Mouse (Mus musculus) MEL (cell line): Measurements from ENCODE around the gene Tnrc6c. TPM values are rescaled to one million over a fixed set of nuclear protein-coding genes. Genes with fewer than 3 reads are reported as not detected.

Experiments
- DNase-seq: peaks from one replicate; pipeline ENCODE4 v3.0.0; 2011; ENCODE audit warnings: low read depth, low spot score
- H3K27ac ChIP-seq: 2 replicates; pipeline ENCODE4 v1.5.1; 2012; ENCODE audit warnings: low read depth, mild to moderate bottlenecking, control low read depth, low read length, moderate library complexity; ENCODE audit not compliant: control insufficient read depth
- H3K27me3 ChIP-seq, 2 experiments: fragments of 150-350 bp in 1 of 2; sonication (generic) in 1 of 2; 2 replicates each; pipeline ENCODE4 v1.6.1; 2012; ENCODE audit warnings: low read length in 2 of 2, mild to moderate bottlenecking in 2 of 2, improper control_type of control experiment in 1 of 2, moderate library complexity in 1 of 2; ENCODE audit not compliant: insufficient read depth in 2 of 2, control insufficient read depth in 1 of 2
- H3K36me3 ChIP-seq, 2 experiments: 2 replicates each; pipeline ENCODE4 v1.6.1; 2012 to 2014; ENCODE audit warnings: low read length in 2 of 2, improper control_type of control experiment in 1 of 2, inconsistent platforms in 1 of 2, mild to moderate bottlenecking in 1 of 2; ENCODE audit not compliant: insufficient read depth in 2 of 2, control insufficient read depth in 1 of 2
- H3K4me1 ChIP-seq, 2 experiments: fragments of 150-350 bp in 1 of 2; sonication (generic) in 1 of 2; 2 replicates each; pipeline ENCODE4 v1.6.1; 2012; ENCODE audit warnings: low read length in 2 of 2, improper control_type of control experiment in 1 of 2, mild to moderate bottlenecking in 1 of 2; ENCODE audit not compliant: insufficient read depth in 2 of 2, control insufficient read depth in 1 of 2
- H3K4me3 ChIP-seq, 2 experiments: fragments of 150-350 bp in 1 of 2; sonication (generic) in 1 of 2; 2 replicates each; pipeline ENCODE4 v1.5.1; 2012; ENCODE audit warnings: low read depth in 2 of 2, low read length in 2 of 2, mild to moderate bottlenecking in 2 of 2, moderate library complexity in 2 of 2, control low read depth in 1 of 2, improper control_type of control experiment in 1 of 2; ENCODE audit not compliant: control insufficient read depth in 1 of 2, insufficient read depth in 1 of 2
- H3K79me2 ChIP-seq: 2 replicates; pipeline ENCODE4 v1.6.1; 2012; ENCODE audit warnings: mild to moderate bottlenecking, low read length, moderate library complexity; ENCODE audit not compliant: control insufficient read depth, poor library complexity, insufficient read depth
- H3K9ac ChIP-seq: 2 replicates; pipeline ENCODE4 v1.6.1; 2012; ENCODE audit warnings: low read depth, mild to moderate bottlenecking, control low read depth, low read length, moderate library complexity; ENCODE audit not compliant: control insufficient read depth, poor library complexity, severe bottlenecking
- H3K9me3 ChIP-seq: fragments of 150-350 bp; sonication (generic); replicated peaks from 2 replicates; pipeline ENCODE4 v1.6.1; 2012; ENCODE audit warnings: mild to moderate bottlenecking, low read length, improper control_type of control experiment, moderate library complexity; ENCODE audit not compliant: insufficient read depth
- BHLHE40 ChIP-seq: IDR thresholded peaks from 2 replicates; pipeline ENCODE4 v1.6.1; 2012; ENCODE audit warnings: low read depth, mild to moderate bottlenecking, inconsistent platforms, low read length, improper control_type of control experiment, borderline replicate concordance
- CTCF ChIP-seq, 3 experiments: IDR thresholded peaks in 2 of 3; conservative IDR thresholded peaks in 1 of 3; 2 replicates each; pipeline ENCODE4 v1.5.1; 2011 to 2012; ENCODE audit warnings: low read length in 3 of 3, low read depth in 2 of 3, mild to moderate bottlenecking in 2 of 3, improper control_type of control experiment in 1 of 3, inconsistent platforms in 1 of 3, mixed read lengths in 1 of 3, moderate library complexity in 1 of 3; ENCODE audit not compliant: control insufficient read depth in 1 of 3, insufficient read depth in 1 of 3, poor library complexity in 1 of 3, severe bottlenecking in 1 of 3
- ELF1 ChIP-seq: IDR thresholded peaks from 2 replicates; pipeline ENCODE4 v1.6.1; 2014; ENCODE audit warnings: low read depth, mild to moderate bottlenecking, inconsistent platforms, low read length, improper control_type of control experiment, moderate library complexity
- EP300 ChIP-seq, 2 experiments: IDR thresholded peaks; 2 replicates each; pipeline ENCODE4 v1.6.1; 2011; ENCODE audit warnings: improper control_type of control experiment in 2 of 2, low read length in 2 of 2, low read depth in 1 of 2, mild to moderate bottlenecking in 1 of 2
- GABPA ChIP-seq: IDR thresholded peaks from 2 replicates; pipeline ENCODE4 v1.6.1; 2012; ENCODE audit warnings: low read depth, mild to moderate bottlenecking, inconsistent platforms, low read length, improper control_type of control experiment, moderate library complexity
- GATA1 ChIP-seq: IDR thresholded peaks from 2 replicates; pipeline ENCODE4 v1.6.1; 2011; ENCODE audit warnings: low read depth, low read length, improper control_type of control experiment
- HCFC1 ChIP-seq: IDR thresholded peaks from 2 replicates; pipeline ENCODE4 v1.6.1; 2012; ENCODE audit warnings: low read depth, mild to moderate bottlenecking, inconsistent platforms, low read length, improper control_type of control experiment, moderate library complexity
- JUND ChIP-seq: IDR thresholded peaks from 2 replicates; pipeline ENCODE4 v1.6.1; 2011; ENCODE audit warnings: low read depth, mild to moderate bottlenecking, improper control_type of control experiment, low read length
- KAT2A ChIP-seq: conservative IDR thresholded peaks from 2 replicates; pipeline ENCODE4 v1.6.1; 2012; ENCODE audit warnings: low read depth, low read length, improper control_type of control experiment, inconsistent platforms
- MAZ ChIP-seq: IDR thresholded peaks from 2 replicates; pipeline ENCODE4 v1.6.1; 2012; ENCODE audit warnings: low read depth, mild to moderate bottlenecking, inconsistent platforms, low read length, improper control_type of control experiment
- MEF2A ChIP-seq: IDR thresholded peaks from 2 replicates; pipeline ENCODE4 v1.6.1; 2014; ENCODE audit warnings: low read depth, mild to moderate bottlenecking, inconsistent platforms, low read length, improper control_type of control experiment; ENCODE audit not compliant: poor library complexity, insufficient replicate concordance, severe bottlenecking; ENCODE audit errors: extremely low read depth
- MYB ChIP-seq: IDR thresholded peaks from 2 replicates; pipeline ENCODE4 v1.6.1; 2011; ENCODE audit warnings: mild to moderate bottlenecking, low read depth, low read length, improper control_type of control experiment
- MYC ChIP-seq: IDR thresholded peaks from 2 replicates; pipeline ENCODE4 v1.6.1; 2011; ENCODE audit warnings: low read depth, mild to moderate bottlenecking, low read length, improper control_type of control experiment, moderate library complexity
- NELFE ChIP-seq: IDR thresholded peaks from 2 replicates; pipeline ENCODE4 v1.6.1; 2011; ENCODE audit warnings: low read depth, low read length, improper control_type of control experiment
- NRF1 ChIP-seq: IDR thresholded peaks from 2 replicates; pipeline ENCODE4 v1.6.1; 2014; ENCODE audit warnings: low read depth, mild to moderate bottlenecking, inconsistent platforms, low read length, improper control_type of control experiment, moderate library complexity; ENCODE audit not compliant: poor library complexity, insufficient read depth, severe bottlenecking
- POLR2AphosphoS2 ChIP-seq: IDR thresholded peaks from 2 replicates; pipeline ENCODE4 v1.6.1; 2011; ENCODE audit warnings: low read length, improper control_type of control experiment
- POLR2AphosphoS5 ChIP-seq: IDR thresholded peaks from 2 replicates; pipeline ENCODE4 v1.6.1; 2012; ENCODE audit warnings: low read depth, borderline replicate concordance, mild to moderate bottlenecking, inconsistent platforms, low read length, moderate library complexity, mixed read lengths
- RAD21 ChIP-seq: IDR thresholded peaks from 2 replicates; pipeline ENCODE4 v1.6.1; 2011; ENCODE audit warnings: mild to moderate bottlenecking, low read depth, low read length, improper control_type of control experiment
- RCOR1 ChIP-seq: IDR thresholded peaks from 2 replicates; pipeline ENCODE4 v1.6.1; 2012; ENCODE audit warnings: low read depth, mild to moderate bottlenecking, inconsistent platforms, low read length, improper control_type of control experiment
- TAL1 ChIP-seq: IDR thresholded peaks from 2 replicates; pipeline ENCODE4 v1.6.1; 2012; ENCODE audit warnings: mild to moderate bottlenecking, inconsistent platforms, low read length, moderate library complexity, mixed read lengths
- TCF12 ChIP-seq: IDR thresholded peaks from 2 replicates; pipeline ENCODE4 v1.6.1; 2014; ENCODE audit warnings: low read depth, mild to moderate bottlenecking, inconsistent platforms, low read length, improper control_type of control experiment, moderate library complexity
- UBTF ChIP-seq: IDR thresholded peaks from 2 replicates; pipeline ENCODE4 v1.6.1; 2012; ENCODE audit warnings: low read depth, mild to moderate bottlenecking, inconsistent platforms, low read length, improper control_type of control experiment, moderate library complexity, borderline replicate concordance; ENCODE audit not compliant: insufficient read depth
- USF1 ChIP-seq: IDR thresholded peaks from 2 replicates; pipeline ENCODE4 v1.6.1; 2014; ENCODE audit warnings: low read depth, mild to moderate bottlenecking, inconsistent platforms, low read length, improper control_type of control experiment, moderate library complexity
- USF2 ChIP-seq, 2 experiments: IDR thresholded peaks; 2 replicates each; pipeline ENCODE4 v1.6.1; 2011 to 2012; ENCODE audit warnings: improper control_type of control experiment in 2 of 2, low read length in 2 of 2, borderline replicate concordance in 1 of 2, inconsistent platforms in 1 of 2, low read depth in 1 of 2, mild to moderate bottlenecking in 1 of 2; ENCODE audit not compliant: insufficient read depth in 1 of 2
- ZKSCAN1 ChIP-seq: IDR thresholded peaks from 2 replicates; pipeline ENCODE4 v1.6.1; 2012; ENCODE audit warnings: low read depth, mild to moderate bottlenecking, inconsistent platforms, low read length, improper control_type of control experiment, moderate library complexity
- polyA plus RNA-seq, 2 experiments: library from polyadenylated mRNA; stranded (reverse) in 1 of 2; unstranded in 1 of 2; fragments of >175 nt in 1 of 2; fragments of >200 nt in 1 of 2; gene quantifications; 2 replicates each; pipeline versions ENCODE4 v1.2.1 to v1.2.4; 2012; ENCODE audit warnings: low replicate concordance in 2 of 2, low read depth in 1 of 2; ENCODE audit not compliant: insufficient read length in 2 of 2, insufficient read depth in 1 of 2, missing spikeins in 1 of 2
- total RNA-seq: library from RNA; depleted of rRNA; stranded (reverse); fragments of 300-350 nt; gene quantifications from 2 replicates; pipeline ENCODE4 v1.2.3, GENCODE M21; 2012

Tnrc6c gene
- total and polyA plus RNA-seq, 3 experiments: 16.0 to 19.1 TPM; not detected in 1

DNA sequence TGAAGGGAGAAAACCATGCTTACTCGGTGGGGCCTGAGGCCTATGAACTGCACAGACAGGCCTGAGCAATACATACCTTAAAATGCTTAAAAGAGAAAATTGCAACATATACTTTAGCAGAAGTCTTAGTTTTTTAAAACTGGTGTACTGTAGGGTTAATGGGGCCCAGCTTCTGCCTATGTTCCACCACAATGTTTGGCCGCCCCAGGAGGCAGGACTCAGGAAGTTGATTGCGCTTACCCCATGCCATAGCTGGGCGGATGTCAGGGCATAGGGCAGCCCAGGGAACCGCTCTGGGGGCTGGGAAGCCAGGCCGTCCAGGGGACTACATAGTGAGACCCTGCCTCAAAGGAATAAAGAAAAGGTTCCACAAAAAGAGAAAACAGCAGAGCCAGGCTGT, 42.5 kb downstream of the Tnrc6c start:
- peaks cover 6 to 13% of the 10 kb centered on the region in 2 experiments for H3K4me1 ChIP-seq
- TF ChIP-seq BHLHE40 (no peak), GABPA (no peak), ZKSCAN1 (no peak), HCFC1 (no peak), POLR2AphosphoS2 (no peak), RAD21 (no peak), KAT2A (no peak)
- TF ChIP-seq, all 39 proteins: peak for 0
- Histone ChIP-seq H3K4me3 (no peak overlapping the region), H3K27ac (no peak overlapping the region), H3K79me2 (peaks cover 16% of the 10 kb centered on the region), H3K9ac (no peak overlapping the region), H3K27me3 (no peaks in the 10 kb centered on the region), H3K36me3 (peaks cover 2 to 12% of the 10 kb centered on the region in 2 experiments), H3K9me3 (no peaks in the 10 kb centered on the region)
- no peak for DNase-seq

DNA sequence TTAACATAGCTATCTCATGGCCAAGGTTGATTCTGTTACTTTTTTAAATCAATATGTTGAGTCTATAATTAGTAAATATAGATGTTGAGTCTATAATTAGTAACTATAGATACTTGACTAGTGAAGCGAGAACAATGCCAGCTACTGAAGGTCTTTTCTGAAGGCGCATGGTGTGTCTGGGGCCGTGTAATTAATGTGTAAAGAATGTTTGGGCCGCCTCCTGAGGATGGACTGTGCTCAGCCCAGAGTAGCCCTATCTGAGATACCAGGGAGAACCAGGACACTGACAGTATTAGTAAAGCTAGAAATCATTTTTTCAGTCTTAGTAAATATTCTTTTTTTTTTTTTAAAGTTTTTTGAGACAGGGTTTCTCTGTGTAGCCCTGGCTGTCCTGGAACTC, 46.8 kb downstream of the Tnrc6c start:
- H3K27ac ChIP-seq: no peak overlapping the region
- peaks cover 11% of the 10 kb centered on the region for H3K79me2 ChIP-seq
- H3K9ac ChIP-seq: no peak overlapping the region
- no peak overlapping the region for H3K4me3 ChIP-seq
- H3K27me3 ChIP-seq: no peaks in the 10 kb centered on the region
- no peak for TF ChIP-seq USF1
- no peak for TF ChIP-seq USF2 (IDR thresholded peaks at IDR 0.05; ENCODE audit: borderline replicate concordance in 1 of 2, insufficient read depth in 1 of 2, low read depth in 1 of 2, low read length in 2 of 2)
- TF ChIP-seq MYC: no peak
- no peak for TF ChIP-seq TAL1
- no peak for TF ChIP-seq MYB
- TF ChIP-seq NELFE: no peak
- TF ChIP-seq TCF12: no peak
- no peak for TF ChIP-seq EP300 (IDR thresholded peaks at IDR 0.05; ENCODE audit: low read depth in 1 of 2, low read length in 2 of 2)
- no peak for TF ChIP-seq RAD21
- TF ChIP-seq BHLHE40: no peak
- TF ChIP-seq NRF1: no peak
- no peak for TF ChIP-seq MAZ
- no peak for TF ChIP-seq JUND
- TF ChIP-seq GATA1: no peak
- no peak for TF ChIP-seq MEF2A
- TF ChIP-seq RCOR1: no peak
- TF ChIP-seq UBTF: no peak
- no peak for TF ChIP-seq CTCF (IDR thresholded peaks at IDR 0.05 in 2 of 3, conservative IDR thresholded peaks at IDR 0.05 in 1 of 3; ENCODE audit: control insufficient read depth in 1 of 3, insufficient read depth in 1 of 3, low read depth in 2 of 3, low read length in 3 of 3, poor library complexity in 1 of 3, severe bottlenecking in 1 of 3)
- TF ChIP-seq POLR2AphosphoS5: no peak
- no peak for TF ChIP-seq ELF1
- TF ChIP-seq, all 39 proteins: peak for 0
- DNase-seq: no peak
- H3K9me3 ChIP-seq: no peaks in the 10 kb centered on the region
- peaks cover 6 to 11% of the 10 kb centered on the region in 2 experiments for H3K36me3 ChIP-seq
- H3K4me1 ChIP-seq: peaks cover 6 to 13% of the 10 kb centered on the region in 2 experiments
